Mouse (Mus musculus): ENCODE results near the gene Scimp. TPM values are rescaled to one million over a fixed set of nuclear protein-coding genes. Genes with fewer than 3 reads are reported as not detected.
A peak's percentile ranks its signal among the peaks of the same experiment; 100 is the strongest.

The Scimp gene
- polyA plus RNA-seq, 1 experiment from 2014 or later = 0.13 TPM

DNA sequence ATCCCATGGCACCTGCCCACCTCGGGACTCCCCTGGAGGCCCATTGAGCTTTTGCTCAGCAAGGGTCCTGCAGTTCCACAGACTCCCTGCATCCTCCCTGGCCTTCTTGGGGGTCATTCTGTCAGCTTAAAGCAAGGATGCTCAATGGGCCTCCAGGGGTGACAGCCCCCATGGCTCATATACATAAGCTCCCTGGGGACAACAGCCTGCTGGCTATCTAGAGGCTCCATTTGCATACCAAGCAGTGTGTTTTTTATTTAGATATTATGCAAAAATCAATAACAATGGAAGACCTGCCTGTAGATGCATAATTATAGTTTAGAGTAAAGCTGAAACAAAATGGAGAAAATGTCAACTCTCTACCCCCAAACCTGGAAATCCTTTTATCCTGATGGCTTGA, 3.4 kb downstream of the Scimp start:
- Histone ChIP-seq H3K36me3 (no peaks in the 10 kb centered on the region), H3K4me1 (no peaks in the 10 kb centered on the region), H3K27ac (replicated peaks) (no peak overlapping the region), H3K4me2 (no peak overlapping the region), H3K9me3 (no peaks in the 10 kb centered on the region), H3K9ac (no peak overlapping the region), H3K4me3 (no peak overlapping the region), H3K27me3 (replicated peaks) (no peaks in the 10 kb centered on the region)
- no peak for ATAC-seq (ENCODE audit: extremely low read depth, insufficient number of reproducible peaks, low FRiP score, low TSS enrichment)
- 29% methylated on average over 1 of the region's 1 CpGs for WGBS

DNA sequence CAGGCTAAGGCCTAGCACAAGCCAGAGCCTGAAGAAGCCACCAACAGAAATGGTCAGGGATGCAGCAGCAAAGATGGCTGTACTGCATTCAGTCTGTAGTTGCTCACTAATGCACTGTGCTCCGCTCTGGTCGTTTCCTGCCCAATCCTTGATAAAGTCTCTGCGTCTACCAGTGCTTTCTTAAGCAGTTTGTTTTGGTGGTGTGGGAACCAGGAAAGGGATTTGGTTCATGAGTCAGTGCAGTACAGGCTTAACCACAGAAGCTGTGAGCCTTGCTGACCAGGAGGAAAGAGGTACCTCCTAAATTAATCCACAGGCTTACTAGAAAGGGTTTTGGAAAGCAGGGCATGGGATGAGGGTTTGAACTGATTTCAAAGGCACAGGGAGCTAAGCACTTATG, 4.3 kb downstream of the Scimp start:
- no peak overlapping the region for H3K4me3 ChIP-seq
- no peaks in the 10 kb centered on the region for H3K9me3 ChIP-seq
- no peaks in the 10 kb centered on the region for H3K36me3 ChIP-seq
- H3K4me2 ChIP-seq = no peak overlapping the region
- 57% methylated on average over 3 of the region's 3 CpGs for WGBS
- H3K27me3 ChIP-seq (replicated peaks) = no peaks in the 10 kb centered on the region
- no peaks in the 10 kb centered on the region for H3K4me1 ChIP-seq
- no peak overlapping the region for H3K27ac ChIP-seq (replicated peaks)
- no peak for ATAC-seq (ENCODE audit: extremely low read depth, insufficient number of reproducible peaks, low FRiP score, low TSS enrichment)
- H3K9ac ChIP-seq = no peak overlapping the region

DNA sequence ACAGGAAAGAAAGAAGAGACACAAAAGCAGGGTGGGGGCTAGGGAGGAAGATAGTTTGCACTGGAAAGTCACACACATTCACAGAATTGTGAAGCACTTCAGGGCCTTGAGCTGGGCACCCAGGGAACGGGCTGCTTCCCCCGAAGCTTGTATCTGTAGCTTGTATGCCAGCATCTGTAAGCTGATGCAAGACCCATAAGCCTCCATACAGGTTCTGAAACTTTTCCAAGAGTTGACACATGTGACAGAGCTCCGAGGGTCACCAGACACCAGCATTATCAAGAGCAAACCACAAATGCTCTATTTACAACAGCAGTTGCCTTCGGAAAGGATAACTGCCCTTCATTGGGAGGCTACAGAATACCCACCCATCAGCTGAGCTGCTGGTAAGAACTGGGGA, 4.8 kb downstream of the Scimp start:
- no peaks in the 10 kb centered on the region for H3K36me3 ChIP-seq
- no peak overlapping the region for H3K27ac ChIP-seq (replicated peaks)
- no peaks in the 10 kb centered on the region for H3K4me1 ChIP-seq
- no peak for ATAC-seq (ENCODE audit: extremely low read depth, insufficient number of reproducible peaks, low FRiP score, low TSS enrichment)
- no peak overlapping the region for H3K4me2 ChIP-seq
- WGBS = 65% methylated on average over 4 of the region's 4 CpGs
- no peak overlapping the region for H3K9ac ChIP-seq
- H3K27me3 ChIP-seq (replicated peaks) = no peaks in the 10 kb centered on the region
- H3K4me3 ChIP-seq = no peak overlapping the region
- no peaks in the 10 kb centered on the region for H3K9me3 ChIP-seq

DNA sequence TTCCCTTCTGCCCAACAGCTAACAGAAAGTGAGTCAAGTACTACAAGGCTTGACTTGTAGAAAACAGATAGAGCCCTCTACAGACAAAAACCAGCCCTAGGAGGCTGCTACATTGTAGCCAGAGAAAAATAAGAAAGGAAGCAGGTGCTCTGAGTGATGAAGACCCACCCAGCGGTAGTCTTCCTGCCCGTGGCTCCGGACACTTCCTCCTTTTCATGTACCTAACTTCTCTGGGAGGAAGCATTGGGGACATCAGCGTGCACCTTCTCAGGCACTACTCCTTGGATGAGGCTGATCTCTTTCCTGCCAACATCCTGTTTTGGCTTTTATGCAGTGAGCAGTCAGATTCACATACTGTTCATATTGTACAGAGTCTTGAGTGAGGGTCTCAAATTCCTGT, 5.7 kb downstream of the Scimp start:
- H3K9me3 ChIP-seq = no peaks in the 10 kb centered on the region
- 64% methylated on average over 4 of the region's 4 CpGs for WGBS
- H3K36me3 ChIP-seq = no peaks in the 10 kb centered on the region
- no peak for ATAC-seq (ENCODE audit: extremely low read depth, insufficient number of reproducible peaks, low FRiP score, low TSS enrichment)
- no peak overlapping the region for H3K9ac ChIP-seq
- H3K27me3 ChIP-seq (replicated peaks) = no peaks in the 10 kb centered on the region
- H3K4me1 ChIP-seq = no peaks in the 10 kb centered on the region
- no peak overlapping the region for H3K4me2 ChIP-seq
- no peak overlapping the region for H3K4me3 ChIP-seq
- H3K27ac ChIP-seq (replicated peaks) = no peak overlapping the region

DNA sequence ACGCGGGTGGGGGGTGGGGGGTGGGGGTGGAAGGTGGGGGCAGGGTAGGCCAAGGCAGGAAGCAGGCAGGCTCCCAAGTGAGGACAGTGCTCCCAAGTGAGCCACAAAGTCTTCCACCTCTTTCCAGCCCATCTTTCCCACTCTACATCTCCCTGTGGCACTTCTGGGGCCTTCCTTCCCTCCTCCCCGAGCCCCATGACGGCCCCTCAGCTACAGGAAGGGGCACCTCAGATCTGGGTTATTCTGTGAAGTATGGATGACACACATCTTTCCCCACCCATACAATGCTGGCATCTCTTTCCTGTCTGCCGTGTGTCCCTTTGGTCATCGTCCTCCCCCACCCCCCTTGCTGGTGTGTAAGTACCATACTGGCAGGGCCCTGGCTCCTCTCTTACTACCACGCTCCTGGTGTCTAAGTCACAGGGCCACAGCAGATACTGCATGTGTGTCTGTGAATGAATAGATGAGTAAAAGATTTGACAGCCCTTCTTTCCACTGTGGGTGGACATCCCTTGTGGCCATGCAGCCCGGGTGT, 6.7 kb downstream of the Scimp start:
- H3K9me3 ChIP-seq = no peaks in the 10 kb centered on the region
- H3K27ac ChIP-seq (replicated peaks) = 0 out of 2 replicates have a peak overlapping the region, but pooled peaks have one; percentile 42
- no peak overlapping the region for H3K9ac ChIP-seq
- 60% methylated on average over 8 of the region's 8 CpGs for WGBS
- H3K4me1 ChIP-seq = no peaks in the 10 kb centered on the region
- H3K36me3 ChIP-seq = no peaks in the 10 kb centered on the region
- no peaks in the 10 kb centered on the region for H3K27me3 ChIP-seq (replicated peaks)
- no peak overlapping the region for H3K4me3 ChIP-seq
- H3K4me2 ChIP-seq = peak overlapping the region; percentile 27
- ATAC-seq (ENCODE audit: extremely low read depth, insufficient number of reproducible peaks, low FRiP score, low TSS enrichment) = no peak

DNA sequence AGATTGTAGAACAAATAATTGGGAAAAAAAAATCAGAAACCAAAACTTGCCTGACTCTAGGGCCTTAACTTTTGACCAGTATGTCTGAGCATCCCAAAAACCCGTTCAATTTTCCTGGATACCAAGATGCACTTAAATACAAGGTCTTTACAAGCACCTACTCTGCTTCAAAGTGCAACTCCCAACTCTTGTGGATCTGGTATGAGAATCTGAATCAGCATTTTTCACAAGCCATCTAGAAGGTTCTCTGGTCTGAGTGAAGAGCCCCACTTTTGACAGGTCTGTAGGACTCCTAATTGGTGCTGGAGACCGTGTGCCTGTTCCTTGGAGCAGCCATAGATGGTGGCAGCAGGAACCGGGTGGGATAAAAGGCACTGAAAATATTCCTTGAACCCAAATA, 8.0 kb downstream of the Scimp start:
- Histone ChIP-seq H3K9me3 (no peaks in the 10 kb centered on the region), H3K4me1 (no peaks in the 10 kb centered on the region), H3K27ac (replicated peaks) (no peak overlapping the region), H3K27me3 (replicated peaks) (no peaks in the 10 kb centered on the region), H3K9ac (no peak overlapping the region), H3K4me2 (no peak overlapping the region), H3K36me3 (no peaks in the 10 kb centered on the region), H3K4me3 (no peak overlapping the region)
- no peak for ATAC-seq (ENCODE audit: extremely low read depth, insufficient number of reproducible peaks, low FRiP score, low TSS enrichment)
- 72% methylated on average over 3 of the region's 3 CpGs for WGBS

DNA sequence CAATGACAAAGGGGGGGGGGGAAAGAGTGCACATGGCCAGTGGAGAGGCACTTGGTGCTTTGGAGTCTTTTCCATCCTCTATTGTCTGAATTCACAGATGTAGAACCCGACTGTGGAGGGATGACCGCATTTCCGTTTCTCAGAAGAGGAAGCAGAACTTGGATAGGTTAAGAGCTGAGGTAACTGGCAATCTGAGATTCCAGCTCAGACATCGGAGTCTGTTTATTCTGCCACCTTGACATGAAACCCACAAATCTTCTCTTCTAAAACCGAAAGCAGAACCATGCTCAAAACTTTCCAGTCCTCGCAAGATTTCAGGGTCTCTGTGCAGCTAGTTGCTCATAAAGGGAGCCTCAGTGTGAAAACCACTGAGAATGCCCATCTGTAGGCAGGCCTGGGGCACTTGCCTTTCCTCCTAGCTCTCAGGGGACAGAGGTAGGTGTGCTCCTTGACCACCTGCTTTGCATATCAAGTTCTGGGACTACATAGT, 8.6 kb downstream of the Scimp start:
- no peaks in the 10 kb centered on the region for H3K36me3 ChIP-seq
- H3K9me3 ChIP-seq = no peaks in the 10 kb centered on the region
- no peaks in the 10 kb centered on the region for H3K4me1 ChIP-seq
- no peaks in the 10 kb centered on the region for H3K27me3 ChIP-seq (replicated peaks)
- no peak overlapping the region for H3K9ac ChIP-seq
- H3K4me3 ChIP-seq = no peak overlapping the region
- 0 out of 2 replicates have a peak overlapping the region, but pooled peaks have one; percentile 24 for H3K27ac ChIP-seq (replicated peaks)
- no peak for ATAC-seq (ENCODE audit: extremely low read depth, insufficient number of reproducible peaks, low FRiP score, low TSS enrichment)
- H3K4me2 ChIP-seq = no peak overlapping the region
- 59% methylated on average over 6 of the region's 6 CpGs for WGBS

DNA sequence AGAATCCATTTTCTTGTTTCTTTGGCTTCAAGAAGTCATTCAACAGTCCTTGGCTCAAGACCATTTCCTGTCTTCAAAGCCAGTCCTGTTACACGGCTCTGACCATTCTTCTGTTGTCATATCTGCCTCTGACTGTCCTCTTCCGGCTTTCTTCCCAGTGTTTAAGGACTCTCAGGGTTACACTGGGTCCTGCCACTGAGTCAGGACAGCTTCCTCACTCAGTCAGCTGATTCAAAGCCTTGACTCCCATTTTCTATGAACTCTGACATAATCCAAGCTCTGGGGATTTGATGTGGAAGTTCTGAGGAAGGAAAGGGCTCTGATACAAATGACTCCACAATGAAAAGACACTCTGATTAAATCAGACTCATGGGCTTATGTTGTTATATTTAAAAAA, 9.5 kb downstream of the Scimp start:
- Histone ChIP-seq H3K4me3 (no peak overlapping the region), H3K4me1 (no peaks in the 10 kb centered on the region), H3K9me3 (no peaks in the 10 kb centered on the region), H3K36me3 (no peaks in the 10 kb centered on the region), H3K27ac (replicated peaks) (no peak overlapping the region), H3K4me2 (no peak overlapping the region), H3K27me3 (replicated peaks) (no peaks in the 10 kb centered on the region), H3K9ac (no peak overlapping the region)
- WGBS = 54% methylated on average over 2 of the region's 2 CpGs
- ATAC-seq (ENCODE audit: extremely low read depth, insufficient number of reproducible peaks, low FRiP score, low TSS enrichment) = no peak

DNA sequence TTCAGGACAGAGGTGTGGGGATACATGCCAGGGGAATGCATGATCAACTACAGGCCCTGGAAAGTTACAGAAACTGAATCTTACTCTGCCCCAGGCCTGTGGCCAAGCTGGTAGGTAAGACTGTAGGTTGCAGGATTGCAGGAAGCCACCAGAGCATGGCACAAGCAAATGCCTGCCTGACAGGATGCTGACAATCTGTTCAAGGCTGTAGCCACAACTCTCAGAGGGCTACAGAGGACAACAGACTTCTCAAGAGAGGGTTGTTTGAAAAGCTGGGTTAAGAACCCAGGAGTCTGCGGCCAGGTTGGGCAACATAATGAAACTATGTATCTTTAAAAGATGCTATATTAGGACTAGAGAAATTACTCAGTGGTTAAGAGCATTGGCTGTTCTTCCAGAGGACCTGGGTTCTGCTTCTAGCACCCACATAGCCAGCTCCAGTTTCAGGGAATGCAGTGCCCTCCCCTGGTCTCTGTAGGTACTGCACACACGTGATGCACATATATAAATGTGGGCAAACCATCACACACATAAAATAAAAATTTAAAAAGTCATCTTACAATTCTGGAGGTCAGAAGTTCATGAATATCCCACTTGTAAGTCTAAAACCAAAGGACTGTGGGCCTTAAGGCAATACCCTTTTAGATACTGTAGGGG, 10.1 kb downstream of the Scimp start:
- no peak overlapping the region for H3K4me2 ChIP-seq
- WGBS = 85% methylated on average over 2 of the region's 2 CpGs
- H3K36me3 ChIP-seq = no peaks in the 10 kb centered on the region
- no peaks in the 10 kb centered on the region for H3K4me1 ChIP-seq
- no peak overlapping the region for H3K27ac ChIP-seq (replicated peaks)
- no peak overlapping the region for H3K4me3 ChIP-seq
- no peaks in the 10 kb centered on the region for H3K9me3 ChIP-seq
- H3K9ac ChIP-seq = no peak overlapping the region
- no peak for ATAC-seq (ENCODE audit: extremely low read depth, insufficient number of reproducible peaks, low FRiP score, low TSS enrichment)
- H3K27me3 ChIP-seq (replicated peaks) = no peaks in the 10 kb centered on the region

DNA sequence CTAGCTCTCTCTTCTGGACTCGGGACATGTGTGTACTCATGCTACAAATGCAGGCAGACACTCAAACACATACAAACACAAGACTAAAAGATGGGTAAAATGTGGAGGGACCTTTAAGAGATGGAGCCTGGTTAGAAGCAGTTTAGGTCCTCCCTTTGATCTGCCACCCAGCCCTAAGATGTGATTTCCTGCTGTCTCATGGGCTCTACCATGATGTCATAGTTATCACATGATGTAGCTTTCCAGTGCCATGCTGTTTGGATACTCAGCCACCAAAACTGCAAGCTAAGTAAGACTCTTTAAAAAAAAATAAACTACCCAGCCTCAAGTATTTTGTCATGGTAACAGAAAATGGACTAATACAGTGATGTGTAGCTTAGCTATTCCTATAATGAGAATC, 20.0 kb downstream of the Scimp start:
- Histone ChIP-seq H3K4me2 (no peak overlapping the region), H3K36me3 (no peaks in the 10 kb centered on the region), H3K9me3 (no peaks in the 10 kb centered on the region), H3K27me3 (replicated peaks) (no peaks in the 10 kb centered on the region), H3K27ac (replicated peaks) (no peak overlapping the region), H3K9ac (no peak overlapping the region), H3K4me3 (no peak overlapping the region), H3K4me1 (no peaks in the 10 kb centered on the region)
- no peak for ATAC-seq (ENCODE audit: extremely low read depth, insufficient number of reproducible peaks, low FRiP score, low TSS enrichment)
- 87% methylated on average over 1 of the region's 1 CpGs for WGBS

DNA sequence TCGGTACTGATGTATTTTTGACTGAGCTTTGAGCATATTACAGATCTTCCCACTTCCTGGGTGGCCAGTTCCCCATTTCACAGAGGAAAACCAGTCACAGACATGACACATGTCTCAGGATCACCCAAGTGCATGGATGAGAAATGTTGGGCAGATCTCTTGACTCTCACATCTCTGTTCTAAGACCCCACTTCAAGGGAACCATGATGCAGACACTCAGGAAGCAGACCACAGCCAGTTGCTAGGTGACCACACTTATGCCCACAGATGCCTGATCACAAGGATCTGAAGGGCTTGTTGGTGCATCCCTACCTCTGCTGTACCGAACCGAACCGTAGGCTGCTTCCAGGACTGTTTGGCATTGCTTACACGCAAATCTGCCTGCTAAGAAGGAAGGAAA, 20.7 kb downstream of the Scimp start:
- no peak for ATAC-seq (ENCODE audit: extremely low read depth, insufficient number of reproducible peaks, low FRiP score, low TSS enrichment)
- H3K4me1 ChIP-seq = no peaks in the 10 kb centered on the region
- H3K9me3 ChIP-seq = no peaks in the 10 kb centered on the region
- no peak overlapping the region for H3K4me2 ChIP-seq
- 78% methylated on average over 5 of the region's 5 CpGs for WGBS
- H3K9ac ChIP-seq = no peak overlapping the region
- no peaks in the 10 kb centered on the region for H3K36me3 ChIP-seq
- no peak overlapping the region for H3K4me3 ChIP-seq
- H3K27ac ChIP-seq (replicated peaks) = no peak overlapping the region
- 0 out of 2 replicates have a peak, but pooled peaks cover 4% of the 10 kb centered on the region for H3K27me3 ChIP-seq (replicated peaks)

DNA sequence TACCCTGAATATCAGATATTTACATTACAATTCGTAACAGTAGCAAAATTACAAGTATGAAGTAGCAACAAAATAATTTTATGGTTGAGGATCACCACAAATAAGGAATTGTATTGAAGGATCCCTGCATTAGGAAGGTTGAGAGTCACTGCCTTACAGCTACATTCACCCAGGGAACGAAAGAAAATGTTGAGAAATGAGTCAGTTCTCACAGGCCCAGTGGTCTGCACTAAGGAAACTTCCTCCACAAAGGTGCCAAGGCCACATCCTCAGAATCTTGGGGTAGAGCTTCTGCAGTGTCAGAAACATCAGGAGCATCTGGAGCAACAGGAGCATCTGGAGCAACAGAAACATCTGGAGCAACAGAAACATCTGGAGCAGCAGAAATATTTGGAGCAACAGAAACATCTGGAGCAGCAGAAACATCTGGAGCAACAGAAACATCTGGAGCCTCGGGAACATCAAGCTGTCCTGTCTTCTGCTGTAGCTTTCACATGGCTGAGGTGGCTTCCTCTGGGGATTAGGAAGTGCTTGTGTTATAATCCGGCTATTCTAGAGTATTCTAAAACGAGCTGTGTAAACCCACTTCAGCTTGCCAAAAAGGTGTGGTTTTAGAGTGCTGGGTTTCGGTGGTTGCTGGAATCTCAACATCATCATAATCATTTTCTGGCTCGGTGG, 21.4 kb downstream of the Scimp start:
- no peak overlapping the region for H3K27ac ChIP-seq (replicated peaks)
- no peak overlapping the region for H3K9ac ChIP-seq
- no peak overlapping the region for H3K4me3 ChIP-seq
- H3K4me2 ChIP-seq = no peak overlapping the region
- no peaks in the 10 kb centered on the region for H3K9me3 ChIP-seq
- 0 out of 2 replicates have a peak, but pooled peaks cover 4% of the 10 kb centered on the region for H3K27me3 ChIP-seq (replicated peaks)
- no peaks in the 10 kb centered on the region for H3K36me3 ChIP-seq
- whole genome bisulfite sequencing = 57% methylated on average over 7 of the region's 7 CpGs
- no peaks in the 10 kb centered on the region for H3K4me1 ChIP-seq
- ATAC-seq (ENCODE audit: extremely low read depth, insufficient number of reproducible peaks, low FRiP score, low TSS enrichment) = no peak

Measured in heart, embryonic 13.5 days (tissue).